Mouse (Mus musculus) common myeloid progenitor, adult 5-6 weeks (primary cell): Measurements from ENCODE around the gene Fcgr2b. TPM values are rescaled to one million over a fixed set of nuclear protein-coding genes. Genes with fewer than 3 reads are reported as not detected.
"Not testable (repeated sequence)": the region's sequence is repeated elsewhere in the genome, so short reads cannot be mapped to it uniquely, and the experiment has no call there.

Source experiments
- ATAC-seq: replicated peaks from 2 replicates; pipeline ENCODE4 v1.8.0; 2016; ENCODE audit warnings: low read depth, mild to moderate bottlenecking, moderate TSS enrichment, inconsistent platforms; ENCODE audit not compliant: poor library complexity, severe bottlenecking
- total RNA-seq: library from RNA; stranded (forward); fragments of 200-1000, 187-1606 nt; gene quantifications from 2 replicates; pipeline ENCODE4 v1.2.3, GENCODE M21; 2017

Gene Fcgr2b
- total RNA-seq, 1 experiment from 2014 or later: 27.5 TPM

- ATAC-seq: not testable (repeated sequence)
Measured at GRCm38 (mm10) chr1:170981679-170982078, 5.3 kb upstream of the Fcgr2b start.

- ATAC-seq: no peak
Measured at GRCm38 (mm10) chr1:170978601-170979000, 2.3 kb upstream of the Fcgr2b start.

GRCm38 (mm10) chr1:170975751-170976161 is 591 bp downstream of the Fcgr2b start:
- ATAC-seq: peak; percentile 81

- ATAC-seq: not testable (repeated sequence)
Measured at GRCm38 (mm10) chr1:170975350-170975749, 997 bp downstream of the Fcgr2b start.

- no peak for ATAC-seq
Measured at GRCm38 (mm10) chr1:170974736-170975135, 1.6 kb downstream of the Fcgr2b start.

GRCm38 (mm10) chr1:170974171-170974570 is 2.2 kb downstream of the Fcgr2b start:
- no peak for ATAC-seq

GRCm38 (mm10) chr1:170972936-170973335 is 3.4 kb downstream of the Fcgr2b start:
- peak; percentile 85 for ATAC-seq

GRCm38 (mm10) chr1:170972494-170972893 is 3.9 kb downstream of the Fcgr2b start:
- no peak for ATAC-seq

- ATAC-seq: no peak
Measured at GRCm38 (mm10) chr1:170968576-170968975, 7.8 kb downstream of the Fcgr2b start.

- ATAC-seq: peak; percentile 52; the same call in 1 of the 2 replicates
Measured at GRCm38 (mm10) chr1:170967581-170967980, 8.8 kb downstream of the Fcgr2b start.

- no peak for ATAC-seq
Measured at GRCm38 (mm10) chr1:170963087-170963486, 13.3 kb downstream of the Fcgr2b start.

- ATAC-seq: no peak
Measured at GRCm38 (mm10) chr1:170962301-170962700, 14.0 kb downstream of the Fcgr2b start.

- ATAC-seq: no peak
Measured at GRCm38 (mm10) chr1:170961101-170961500, 15.2 kb downstream of the Fcgr2b start.

- ATAC-seq: peak; percentile 43
Measured at GRCm38 (mm10) chr1:170959791-170960190, 16.6 kb downstream of the Fcgr2b start.

GRCm38 (mm10) chr1:170958225-170958624 is 18.1 kb downstream of the Fcgr2b start:
- ATAC-seq: peak; percentile 86

GRCm38 (mm10) chr1:170953192-170953591 is 23.2 kb downstream of the Fcgr2b start:
- peak; percentile 87 for ATAC-seq

- peak; percentile 51 for ATAC-seq
Measured at GRCm38 (mm10) chr1:170950772-170951171, 25.6 kb downstream of the Fcgr2b start.

- ATAC-seq: not testable (repeated sequence)
Measured at GRCm38 (mm10) chr1:170944908-170945307, 31.4 kb downstream of the Fcgr2b start.

GRCm38 (mm10) chr1:170944151-170944550 is 32.2 kb downstream of the Fcgr2b start:
- not testable (repeated sequence) for ATAC-seq

GRCm38 (mm10) chr1:170939255-170939654 is 37.1 kb downstream of the Fcgr2b start:
- peak; percentile 50 for ATAC-seq

- peak; percentile 81 for ATAC-seq
Measured at GRCm38 (mm10) chr1:170934383-170934782, 42.0 kb downstream of the Fcgr2b start.

- ATAC-seq: peak; percentile 26; the same call in 1 of the 2 replicates
Measured at GRCm38 (mm10) chr1:170933940-170934339, 42.4 kb downstream of the Fcgr2b start.
